Mouse (Mus musculus): ENCODE data around the gene Dnah11. TPM values are rescaled to one million over a fixed set of nuclear protein-coding genes. Genes with fewer than 3 reads are reported as not detected.

Gene Dnah11
- polyA plus RNA-seq, 1 experiment from 2014 or later = 0.13 TPM

- no peak overlapping the region for H3K9ac ChIP-seq (replicated peaks; ENCODE audit: low read length)
- no peaks in the 10 kb centered on the region for H3K9me3 ChIP-seq (ENCODE audit: control insufficient read depth, low read length)
- no peak for DNase-seq
- no peaks in the 10 kb centered on the region for H3K27me3 ChIP-seq (ENCODE audit: control insufficient read depth, insufficient read depth, low read length)
- H3K36me3 ChIP-seq (ENCODE audit: control insufficient read depth, insufficient read depth, low read length) = no peaks in the 10 kb centered on the region
- no peak overlapping the region for H3K4me2 ChIP-seq (ENCODE audit: low read length)
- no peak overlapping the region for H3K4me3 ChIP-seq (replicated peaks; ENCODE audit: low read depth, low read length)
- 97% methylated on average over 1 of the region's 1 CpGs for WGBS
- H3K27ac ChIP-seq (replicated peaks; ENCODE audit: low read depth, low read length) = no peak overlapping the region
- no peak for ATAC-seq (ENCODE audit: low FRiP score, low TSS enrichment)
- no peaks in the 10 kb centered on the region for H3K4me1 ChIP-seq (ENCODE audit: control insufficient read depth, insufficient read depth, low read length)
Observed at GRCm38 (mm10) chr12:118043130-118043647, 155.7 kb downstream of the Dnah11 start.

DNA sequence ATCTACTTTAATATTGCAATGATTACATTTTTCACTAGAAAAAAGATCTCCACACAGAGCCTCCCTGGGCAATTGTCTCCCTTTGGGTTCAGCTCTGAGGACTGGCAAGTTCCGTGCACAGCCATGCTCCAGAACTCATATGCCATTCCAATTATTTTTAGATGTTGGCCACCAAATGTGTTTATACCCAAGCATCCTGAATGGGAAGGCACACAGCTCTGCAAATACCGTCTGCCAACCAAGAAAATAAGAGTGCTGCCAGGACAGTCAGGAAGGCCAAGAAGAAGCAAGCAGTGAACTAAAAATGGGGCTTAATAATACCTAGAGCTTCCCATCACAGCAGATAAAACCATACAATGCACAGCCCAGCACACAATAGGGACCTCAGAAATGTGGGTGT is 156.6 kb downstream of the Dnah11 start:
- Histone ChIP-seq H3K27me3 (ENCODE audit: control insufficient read depth, insufficient read depth, low read length) (no peaks in the 10 kb centered on the region), H3K36me3 (ENCODE audit: control insufficient read depth, insufficient read depth, low read length) (no peaks in the 10 kb centered on the region), H3K9ac (replicated peaks; ENCODE audit: low read length) (no peak overlapping the region), H3K4me2 (ENCODE audit: low read length) (no peak overlapping the region), H3K9me3 (ENCODE audit: control insufficient read depth, low read length) (no peaks in the 10 kb centered on the region), H3K4me1 (ENCODE audit: control insufficient read depth, insufficient read depth, low read length) (no peaks in the 10 kb centered on the region), H3K4me3 (replicated peaks; ENCODE audit: low read depth, low read length) (no peak overlapping the region), H3K27ac (replicated peaks; ENCODE audit: low read depth, low read length) (no peak overlapping the region)
- ATAC-seq (ENCODE audit: low FRiP score, low TSS enrichment) = no peak
- 87% methylated on average over 2 of the region's 2 CpGs for WGBS
- no peak for DNase-seq

- no peaks in the 10 kb centered on the region for H3K4me1 ChIP-seq (ENCODE audit: control insufficient read depth, insufficient read depth, low read length)
- H3K9ac ChIP-seq (replicated peaks; ENCODE audit: low read length) = no peak overlapping the region
- no peak overlapping the region for H3K27ac ChIP-seq (replicated peaks; ENCODE audit: low read depth, low read length)
- no peak overlapping the region for H3K4me3 ChIP-seq (replicated peaks; ENCODE audit: low read depth, low read length)
- no peak overlapping the region for H3K4me2 ChIP-seq (ENCODE audit: low read length)
- H3K9me3 ChIP-seq (ENCODE audit: control insufficient read depth, low read length) = no peaks in the 10 kb centered on the region
- H3K36me3 ChIP-seq (ENCODE audit: control insufficient read depth, insufficient read depth, low read length) = no peaks in the 10 kb centered on the region
- ATAC-seq (ENCODE audit: low FRiP score, low TSS enrichment) = no peak
- no peak for DNase-seq
- WGBS = 89% methylated on average over 1 of the region's 1 CpGs
- H3K27me3 ChIP-seq (ENCODE audit: control insufficient read depth, insufficient read depth, low read length) = no peaks in the 10 kb centered on the region
Observed at GRCm38 (mm10) chr12:118034990-118035389, 163.9 kb downstream of the Dnah11 start.

- Histone ChIP-seq H3K4me2 (ENCODE audit: low read length) (no peak overlapping the region), H3K4me3 (replicated peaks; ENCODE audit: low read depth, low read length) (no peak overlapping the region), H3K27ac (replicated peaks; ENCODE audit: low read depth, low read length) (no peak overlapping the region), H3K9ac (replicated peaks; ENCODE audit: low read length) (no peak overlapping the region), H3K4me1 (ENCODE audit: control insufficient read depth, insufficient read depth, low read length) (no peaks in the 10 kb centered on the region), H3K27me3 (ENCODE audit: control insufficient read depth, insufficient read depth, low read length) (no peaks in the 10 kb centered on the region), H3K9me3 (ENCODE audit: control insufficient read depth, low read length) (no peaks in the 10 kb centered on the region), H3K36me3 (ENCODE audit: control insufficient read depth, insufficient read depth, low read length) (no peaks in the 10 kb centered on the region)
- DNase-seq (no peak), ATAC-seq (ENCODE audit: low FRiP score, low TSS enrichment) (no peak)
- 83% methylated on average over 4 of the region's 4 CpGs for WGBS
Observed at GRCm38 (mm10) chr12:118025771-118026170, 173.1 kb downstream of the Dnah11 start.

DNA sequence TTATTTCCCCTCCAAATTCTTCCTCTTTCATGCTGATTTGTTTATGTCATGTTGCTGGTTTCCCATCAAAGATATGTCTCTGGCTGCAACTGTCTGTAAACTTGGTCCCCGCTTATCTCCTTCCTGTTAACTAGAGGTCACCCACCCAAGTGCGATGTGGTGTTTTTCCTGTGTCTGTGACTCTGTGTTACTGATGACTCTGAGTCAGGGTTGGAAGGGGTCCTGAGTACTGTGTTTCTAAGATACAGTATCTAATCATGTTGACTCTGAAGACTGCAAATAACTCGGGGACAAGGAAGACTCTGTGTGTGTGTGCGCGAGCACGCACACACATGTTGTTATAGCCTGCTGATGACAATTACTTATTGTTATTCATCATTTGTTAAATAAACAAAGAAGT is 179.9 kb downstream of the Dnah11 start:
- no peaks in the 10 kb centered on the region for H3K9me3 ChIP-seq (ENCODE audit: control insufficient read depth, low read length)
- no peak overlapping the region for H3K4me2 ChIP-seq (ENCODE audit: low read length)
- H3K4me1 ChIP-seq (ENCODE audit: control insufficient read depth, insufficient read depth, low read length) = no peaks in the 10 kb centered on the region
- DNase-seq (no peak), ATAC-seq (ENCODE audit: low FRiP score, low TSS enrichment) (no peak)
- no peak overlapping the region for H3K4me3 ChIP-seq (replicated peaks; ENCODE audit: low read depth, low read length)
- no peaks in the 10 kb centered on the region for H3K36me3 ChIP-seq (ENCODE audit: control insufficient read depth, insufficient read depth, low read length)
- H3K27me3 ChIP-seq (ENCODE audit: control insufficient read depth, insufficient read depth, low read length) = no peaks in the 10 kb centered on the region
- H3K27ac ChIP-seq (replicated peaks; ENCODE audit: low read depth, low read length) = no peak overlapping the region
- no peak overlapping the region for H3K9ac ChIP-seq (replicated peaks; ENCODE audit: low read length)
- WGBS = 91% methylated on average over 6 of the region's 6 CpGs

- H3K4me2 ChIP-seq (ENCODE audit: low read length) = no peak overlapping the region
- no peaks in the 10 kb centered on the region for H3K9me3 ChIP-seq (ENCODE audit: control insufficient read depth, low read length)
- no peak overlapping the region for H3K9ac ChIP-seq (replicated peaks; ENCODE audit: low read length)
- no peaks in the 10 kb centered on the region for H3K36me3 ChIP-seq (ENCODE audit: control insufficient read depth, insufficient read depth, low read length)
- 95% methylated on average over 3 of the region's 3 CpGs for WGBS
- DNase-seq (no peak), ATAC-seq (ENCODE audit: low FRiP score, low TSS enrichment) (no peak)
- no peak overlapping the region for H3K27ac ChIP-seq (replicated peaks; ENCODE audit: low read depth, low read length)
- H3K4me1 ChIP-seq (ENCODE audit: control insufficient read depth, insufficient read depth, low read length) = no peaks in the 10 kb centered on the region
- no peak overlapping the region for H3K4me3 ChIP-seq (replicated peaks; ENCODE audit: low read depth, low read length)
- no peaks in the 10 kb centered on the region for H3K27me3 ChIP-seq (ENCODE audit: control insufficient read depth, insufficient read depth, low read length)
Observed at GRCm38 (mm10) chr12:118013872-118014271, 185.0 kb downstream of the Dnah11 start.

GRCm38 (mm10) chr12:118011921-118012320 is 186.9 kb downstream of the Dnah11 start:
- Histone ChIP-seq H3K4me3 (replicated peaks; ENCODE audit: low read depth, low read length) (no peak overlapping the region), H3K4me2 (ENCODE audit: low read length) (no peak overlapping the region), H3K36me3 (ENCODE audit: control insufficient read depth, insufficient read depth, low read length) (no peaks in the 10 kb centered on the region), H3K4me1 (ENCODE audit: control insufficient read depth, insufficient read depth, low read length) (no peaks in the 10 kb centered on the region), H3K9me3 (ENCODE audit: control insufficient read depth, low read length) (no peaks in the 10 kb centered on the region), H3K9ac (replicated peaks; ENCODE audit: low read length) (no peak overlapping the region), H3K27ac (replicated peaks; ENCODE audit: low read depth, low read length) (no peak overlapping the region), H3K27me3 (ENCODE audit: control insufficient read depth, insufficient read depth, low read length) (no peaks in the 10 kb centered on the region)
- ATAC-seq (ENCODE audit: low FRiP score, low TSS enrichment) = no peak
- WGBS = 90% methylated on average over 8 of the region's 8 CpGs
- no peak for DNase-seq

DNA sequence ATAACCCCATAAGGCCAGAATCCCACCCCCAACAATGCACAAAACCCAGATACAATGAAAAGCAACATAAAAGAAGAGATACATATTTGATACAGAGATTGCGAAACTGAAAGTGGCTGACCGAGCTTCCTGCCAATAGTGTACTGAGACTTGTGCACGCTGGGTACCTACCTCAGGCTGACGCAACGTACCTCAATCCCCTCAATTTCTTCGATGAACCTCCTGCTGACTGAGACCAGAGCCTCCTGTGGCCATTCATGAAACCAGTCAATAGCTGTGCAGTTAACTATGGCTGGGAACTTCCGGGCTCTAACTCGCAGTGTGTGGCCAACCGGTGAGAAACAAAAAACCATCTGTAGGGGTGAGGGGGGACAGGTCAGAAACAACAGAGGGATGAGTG is 203.9 kb downstream of the Dnah11 start:
- no peak overlapping the region for H3K27ac ChIP-seq (replicated peaks; ENCODE audit: low read depth, low read length)
- H3K4me2 ChIP-seq (ENCODE audit: low read length) = no peak overlapping the region
- no peaks in the 10 kb centered on the region for H3K4me1 ChIP-seq (ENCODE audit: control insufficient read depth, insufficient read depth, low read length)
- 39% methylated on average over 9 of the region's 9 CpGs for WGBS
- DNase-seq = no peak
- H3K9ac ChIP-seq (replicated peaks; ENCODE audit: low read length) = no peak overlapping the region
- no peak for ATAC-seq (ENCODE audit: low FRiP score, low TSS enrichment)
- H3K9me3 ChIP-seq (ENCODE audit: control insufficient read depth, low read length) = no peaks in the 10 kb centered on the region
- no peak overlapping the region for H3K4me3 ChIP-seq (replicated peaks; ENCODE audit: low read depth, low read length)
- H3K27me3 ChIP-seq (ENCODE audit: control insufficient read depth, insufficient read depth, low read length) = peaks cover 24% of the 10 kb centered on the region; the same call in 1 of the 2 replicates
- no peaks in the 10 kb centered on the region for H3K36me3 ChIP-seq (ENCODE audit: control insufficient read depth, insufficient read depth, low read length)

DNA sequence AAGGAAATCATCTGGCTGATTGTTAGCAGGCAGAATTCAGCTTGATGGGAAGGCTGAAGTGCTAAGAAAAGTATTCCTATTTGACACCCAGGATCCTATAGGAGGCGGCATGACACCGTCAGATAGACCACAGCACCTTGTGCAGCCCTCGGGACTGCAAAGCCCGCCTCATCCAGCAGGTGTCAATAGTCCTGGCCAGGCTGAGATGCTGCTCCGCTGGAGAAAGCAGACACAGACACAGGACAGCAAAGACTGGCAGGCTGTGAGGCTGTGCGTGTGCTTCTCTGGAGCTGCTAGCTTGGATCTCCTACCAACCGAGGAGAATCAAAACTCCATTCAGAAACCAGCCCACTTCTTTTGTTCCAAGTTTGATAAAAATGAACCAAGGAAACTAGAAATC is 205.3 kb downstream of the Dnah11 start:
- Histone ChIP-seq H3K4me1 (ENCODE audit: control insufficient read depth, insufficient read depth, low read length) (peaks cover 12% of the 10 kb centered on the region), H3K36me3 (ENCODE audit: control insufficient read depth, insufficient read depth, low read length) (no peaks in the 10 kb centered on the region), H3K27ac (replicated peaks; ENCODE audit: low read depth, low read length) (no peak overlapping the region), H3K4me2 (ENCODE audit: low read length) (no peak overlapping the region), H3K27me3 (ENCODE audit: control insufficient read depth, insufficient read depth, low read length) (peaks cover 24% of the 10 kb centered on the region; the same call in 1 of the 2 replicates), H3K9ac (replicated peaks; ENCODE audit: low read length) (no peak overlapping the region), H3K9me3 (ENCODE audit: control insufficient read depth, low read length) (no peaks in the 10 kb centered on the region), H3K4me3 (replicated peaks; ENCODE audit: low read depth, low read length) (no peak overlapping the region)
- DNase-seq = peak; percentile 93
- ATAC-seq (ENCODE audit: low FRiP score, low TSS enrichment) = peak; percentile 91
- under 1% methylated on average over 7 of the region's 7 CpGs for WGBS

Data from midbrain, embryonic 14.5 days (tissue).